Mouse (Mus musculus): ENCODE results near the gene Cdc6. TPM values are rescaled to one million over a fixed set of nuclear protein-coding genes. Genes with fewer than 3 reads are reported as not detected.

The Cdc6 gene
- polyA plus RNA-seq, 1 experiment, result 2.9 TPM

DNA sequence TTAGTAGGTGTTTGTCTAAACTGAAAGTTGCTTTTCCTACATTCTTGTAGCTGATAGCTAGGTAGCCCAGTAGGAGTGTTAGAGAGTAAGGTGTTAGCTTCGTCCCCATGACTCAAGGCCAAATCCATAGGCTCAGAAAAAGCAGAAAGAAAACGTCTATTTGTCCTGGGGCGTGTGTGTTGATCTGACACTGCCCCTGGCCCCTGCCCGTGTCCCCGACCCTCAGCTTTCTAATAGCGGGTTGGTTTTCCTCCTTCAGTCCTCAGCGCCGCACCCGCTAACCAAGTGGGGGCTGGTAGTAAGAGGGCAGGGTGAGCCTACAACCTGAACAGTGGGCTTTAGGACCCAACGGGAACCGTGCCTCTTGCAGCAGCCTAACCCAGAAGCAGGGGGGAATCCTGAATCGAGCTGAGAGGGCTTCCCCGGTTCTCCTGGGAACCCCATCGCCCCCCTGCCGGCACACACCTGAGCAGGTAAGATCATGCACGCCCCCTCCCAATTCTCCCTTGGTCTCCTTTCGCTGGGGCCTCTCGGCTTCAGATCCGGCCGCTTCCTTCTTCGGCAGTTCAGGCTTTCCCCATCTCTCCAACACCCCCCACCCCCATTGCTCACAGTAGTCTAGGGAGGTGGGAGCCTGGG is 20.0 kb downstream of the Cdc6 start, which contains the start of gene Rara:
Gene Rara (plus strand): TSS at position 381 of the 639 bp plus-strand sequence.
- TF ChIP-seq POLR2A (IDR thresholded peaks at IDR 0.05; ENCODE audit: control insufficient read depth, low read depth, low read length) (0 out of 2 replicates have a peak, but pooled peaks have one; percentile 29), CTCF (IDR thresholded peaks at IDR 0.05; ENCODE audit: control insufficient read depth, insufficient read depth, insufficient replicate concordance, low read depth, low read length) (no peak)
- no peaks in the 10 kb centered on the region for H3K27me3 ChIP-seq (ENCODE audit: control insufficient read depth, insufficient read depth, low read length)
- H3K4me3 ChIP-seq (ENCODE audit: control insufficient read depth, low read depth, low read length), result peak within 1 kb of the TSS; percentile 30
- no peaks in the 10 kb centered on the region for H3K36me3 ChIP-seq (ENCODE audit: control insufficient read depth, insufficient read depth, low read length)
- H3K4me1 ChIP-seq (ENCODE audit: control insufficient read depth, insufficient read depth, low read length), result peaks cover 28% of the 10 kb centered on the region
- peak within 1 kb of the TSS; percentile 47; the same call in 1 of the 2 replicates for H3K27ac ChIP-seq (ENCODE audit: control insufficient read depth, insufficient read depth, low read depth, low read length)

DNA sequence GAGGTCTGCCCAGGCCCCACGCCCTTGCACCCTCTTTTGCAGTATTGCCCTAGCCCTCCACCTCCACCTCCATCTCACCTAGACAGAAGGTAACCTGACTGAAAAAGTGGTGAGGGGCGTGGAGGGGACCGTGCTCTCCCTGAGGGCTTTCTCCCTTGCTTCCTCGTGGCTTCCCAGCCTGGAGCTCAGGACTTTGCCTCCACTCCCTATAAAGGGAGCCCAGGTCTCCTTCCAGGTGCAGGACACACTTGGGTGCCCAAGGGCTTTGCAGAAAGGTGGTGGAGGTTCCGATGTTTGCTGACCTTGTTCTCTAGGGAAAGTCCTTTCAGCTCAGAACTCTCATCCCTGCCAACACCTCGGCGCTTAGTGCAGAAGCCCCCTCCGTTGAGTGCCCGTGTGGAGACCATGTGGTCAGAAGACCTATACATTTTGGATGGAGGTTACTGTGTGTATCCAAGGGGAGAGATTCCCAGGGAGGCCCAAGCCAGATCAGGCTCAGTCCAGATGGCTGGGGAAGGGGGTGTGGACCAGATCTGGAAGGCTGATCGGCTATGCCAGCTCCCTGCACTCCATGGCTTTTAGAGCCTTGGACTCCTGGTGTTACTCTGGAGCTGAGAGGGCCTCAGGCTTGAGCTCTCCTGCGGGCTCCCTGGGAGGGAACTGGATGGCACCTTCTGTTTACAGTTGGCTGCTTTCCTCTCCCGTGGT is 20.7 kb downstream of the Cdc6 start:
- Histone ChIP-seq H3K4me1 (ENCODE audit: control insufficient read depth, insufficient read depth, low read length) (peaks cover 28% of the 10 kb centered on the region), H3K27ac (ENCODE audit: control insufficient read depth, insufficient read depth, low read depth, low read length) (peak overlapping the region; percentile 47; the same call in 1 of the 2 replicates), H3K27me3 (ENCODE audit: control insufficient read depth, insufficient read depth, low read length) (no peaks in the 10 kb centered on the region), H3K36me3 (ENCODE audit: control insufficient read depth, insufficient read depth, low read length) (no peaks in the 10 kb centered on the region), H3K4me3 (ENCODE audit: control insufficient read depth, low read depth, low read length) (peak overlapping the region; percentile 30)
- TF ChIP-seq POLR2A (IDR thresholded peaks at IDR 0.05; ENCODE audit: control insufficient read depth, low read depth, low read length), result no peak
- TF ChIP-seq CTCF (IDR thresholded peaks at IDR 0.05; ENCODE audit: control insufficient read depth, insufficient read depth, insufficient replicate concordance, low read depth, low read length), result no peak

DNA sequence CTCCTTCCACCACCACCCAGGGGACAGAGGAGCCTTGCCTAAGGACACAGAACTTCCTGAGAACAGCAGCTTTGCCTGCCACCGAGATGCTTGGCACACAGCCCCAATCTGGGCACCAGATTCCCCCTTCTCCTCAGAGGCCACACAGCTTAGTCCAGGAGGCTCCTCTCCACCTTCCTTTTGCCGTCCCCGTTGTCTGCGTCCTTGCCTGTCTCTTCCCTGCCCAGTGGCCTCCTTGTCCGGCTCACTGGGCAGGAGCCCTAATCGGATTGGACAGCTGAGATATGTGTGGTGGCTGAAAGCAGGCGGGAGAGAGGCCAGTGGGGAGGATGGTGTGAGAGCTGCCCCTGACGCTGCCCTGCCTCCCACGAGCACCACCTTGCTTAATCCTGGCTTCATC is 21.9 kb downstream of the Cdc6 start:
- peaks cover 28% of the 10 kb centered on the region for H3K4me1 ChIP-seq (ENCODE audit: control insufficient read depth, insufficient read depth, low read length)
- no peaks in the 10 kb centered on the region for H3K27me3 ChIP-seq (ENCODE audit: control insufficient read depth, insufficient read depth, low read length)
- H3K4me3 ChIP-seq (ENCODE audit: control insufficient read depth, low read depth, low read length), result no peak overlapping the region
- H3K27ac ChIP-seq (ENCODE audit: control insufficient read depth, insufficient read depth, low read depth, low read length), result no peak overlapping the region
- no peak for TF ChIP-seq CTCF (IDR thresholded peaks at IDR 0.05; ENCODE audit: control insufficient read depth, insufficient read depth, insufficient replicate concordance, low read depth, low read length)
- TF ChIP-seq POLR2A (IDR thresholded peaks at IDR 0.05; ENCODE audit: control insufficient read depth, low read depth, low read length), result no peak
- no peaks in the 10 kb centered on the region for H3K36me3 ChIP-seq (ENCODE audit: control insufficient read depth, insufficient read depth, low read length)

DNA sequence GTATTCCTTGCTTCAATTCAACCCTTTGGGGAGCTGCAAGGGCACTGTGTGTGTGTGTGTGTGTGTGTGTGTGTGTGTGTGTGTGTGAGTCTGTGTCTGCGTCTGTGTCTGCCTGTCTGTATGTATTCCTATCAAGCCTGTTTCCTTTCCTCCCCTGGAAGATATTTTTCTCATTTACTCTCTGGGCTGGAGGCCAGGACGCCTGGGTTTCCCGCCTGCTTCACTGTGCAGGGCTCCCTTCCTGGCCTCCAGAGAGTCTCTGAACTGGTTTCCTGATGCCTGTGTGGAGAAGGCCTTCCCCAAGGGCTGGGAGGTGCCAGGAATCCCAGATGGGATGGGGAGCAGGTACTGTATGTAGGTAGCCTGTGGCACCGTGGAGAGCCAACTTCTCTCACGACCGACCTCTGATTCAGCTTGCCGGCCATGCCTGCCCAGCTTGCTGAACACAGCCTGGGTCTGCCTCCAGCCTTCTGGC is 22.6 kb downstream of the Cdc6 start:
- H3K4me3 ChIP-seq (ENCODE audit: control insufficient read depth, low read depth, low read length), result no peak overlapping the region
- H3K4me1 ChIP-seq (ENCODE audit: control insufficient read depth, insufficient read depth, low read length), result peaks cover 23% of the 10 kb centered on the region
- no peak for TF ChIP-seq CTCF (IDR thresholded peaks at IDR 0.05; ENCODE audit: control insufficient read depth, insufficient read depth, insufficient replicate concordance, low read depth, low read length)
- no peak for TF ChIP-seq POLR2A (IDR thresholded peaks at IDR 0.05; ENCODE audit: control insufficient read depth, low read depth, low read length)

DNA sequence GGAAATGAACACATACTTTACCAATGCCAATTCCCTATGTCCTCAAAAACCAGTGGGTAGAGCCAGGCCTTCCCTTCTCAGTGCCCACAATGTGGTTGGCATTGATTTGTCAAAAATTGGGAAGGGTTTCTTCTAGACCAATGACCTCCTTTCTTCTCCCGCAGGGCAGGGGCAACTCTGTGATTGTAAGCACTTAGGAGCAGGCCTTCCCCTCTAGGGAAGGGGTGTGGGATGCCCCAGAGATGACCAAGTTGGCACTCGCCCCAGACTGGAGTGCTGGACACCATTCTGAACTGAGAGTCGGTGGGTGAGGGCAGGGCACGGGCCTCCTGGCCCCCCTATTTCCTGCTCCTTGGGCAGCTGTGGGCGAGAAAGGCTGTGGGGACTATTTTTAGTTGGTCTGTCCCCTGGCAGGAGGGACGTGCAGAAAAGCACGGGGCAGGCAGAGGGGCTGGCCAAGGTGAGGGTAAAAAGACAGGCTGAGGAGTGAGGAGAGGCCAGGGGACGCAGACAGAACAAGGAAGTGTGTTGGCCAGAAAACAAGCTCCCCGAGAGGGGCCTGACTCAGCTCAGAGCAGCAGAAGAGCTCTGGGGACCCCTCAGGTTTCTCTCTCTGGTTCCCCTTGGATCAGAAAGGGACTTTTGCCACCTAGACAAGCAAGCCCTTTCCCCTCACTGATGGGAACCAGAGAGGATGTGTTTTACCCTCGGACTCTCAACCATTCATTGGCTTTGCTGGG is 23.3 kb downstream of the Cdc6 start:
- Histone ChIP-seq H3K4me1 (ENCODE audit: control insufficient read depth, insufficient read depth, low read length) (peaks cover 18% of the 10 kb centered on the region), H3K27ac (ENCODE audit: control insufficient read depth, insufficient read depth, low read depth, low read length) (no peak overlapping the region), H3K27me3 (ENCODE audit: control insufficient read depth, insufficient read depth, low read length) (no peaks in the 10 kb centered on the region), H3K4me3 (ENCODE audit: control insufficient read depth, low read depth, low read length) (no peak overlapping the region), H3K36me3 (ENCODE audit: control insufficient read depth, insufficient read depth, low read length) (no peaks in the 10 kb centered on the region)
- no peak for TF ChIP-seq CTCF (IDR thresholded peaks at IDR 0.05; ENCODE audit: control insufficient read depth, insufficient read depth, insufficient replicate concordance, low read depth, low read length)
- no peak for TF ChIP-seq POLR2A (IDR thresholded peaks at IDR 0.05; ENCODE audit: control insufficient read depth, low read depth, low read length)

More for the DNA sequence above, 22.6 kb downstream of the Cdc6 start:
- H3K27ac ChIP-seq (ENCODE audit: control insufficient read depth, insufficient read depth, low read depth, low read length), result no peak overlapping the region
- no peaks in the 10 kb centered on the region for H3K27me3 ChIP-seq (ENCODE audit: control insufficient read depth, insufficient read depth, low read length)
- no peaks in the 10 kb centered on the region for H3K36me3 ChIP-seq (ENCODE audit: control insufficient read depth, insufficient read depth, low read length)

DNA sequence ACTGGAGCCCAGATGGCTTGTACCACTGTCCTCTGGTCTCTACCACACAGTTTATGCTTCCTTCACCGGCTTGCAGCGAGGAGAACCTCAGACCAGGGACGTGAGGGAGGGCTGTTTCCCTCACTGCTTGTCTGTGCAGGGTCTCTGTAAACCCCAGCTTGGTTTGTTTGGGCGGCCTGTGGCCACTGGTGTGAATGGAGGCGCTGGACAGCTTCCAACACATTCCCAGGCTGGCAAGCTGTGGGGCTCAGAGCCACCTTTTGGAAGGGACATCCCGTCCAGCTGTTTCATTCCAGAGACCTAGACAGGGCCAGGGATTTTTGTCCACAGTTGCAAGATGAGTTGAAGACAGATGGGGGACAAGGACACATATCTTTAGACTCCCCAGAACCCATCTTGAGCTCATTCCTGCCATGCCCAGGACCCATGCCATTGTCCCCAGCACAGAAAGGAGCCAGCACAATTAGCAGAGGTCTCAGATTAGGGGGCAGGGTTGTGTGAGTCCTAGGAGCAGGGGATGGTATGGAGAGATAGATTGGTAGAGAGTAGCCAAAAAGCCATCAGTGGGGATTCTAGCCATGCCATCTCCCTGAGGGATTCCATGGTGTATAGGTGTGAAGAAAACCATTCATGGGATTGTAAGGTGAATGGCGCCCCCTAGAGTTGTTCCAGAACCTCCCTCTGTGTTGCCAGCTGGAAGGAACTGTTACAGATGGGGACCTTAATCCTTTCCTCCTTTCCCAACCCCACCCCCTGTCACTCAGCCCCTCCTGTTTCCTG is 24.1 kb downstream of the Cdc6 start:
- Histone ChIP-seq H3K36me3 (ENCODE audit: control insufficient read depth, insufficient read depth, low read length) (no peaks in the 10 kb centered on the region), H3K27me3 (ENCODE audit: control insufficient read depth, insufficient read depth, low read length) (no peaks in the 10 kb centered on the region), H3K4me1 (ENCODE audit: control insufficient read depth, insufficient read depth, low read length) (peaks cover 20% of the 10 kb centered on the region), H3K27ac (ENCODE audit: control insufficient read depth, insufficient read depth, low read depth, low read length) (no peak overlapping the region), H3K4me3 (ENCODE audit: control insufficient read depth, low read depth, low read length) (no peak overlapping the region)
- no peak for TF ChIP-seq CTCF (IDR thresholded peaks at IDR 0.05; ENCODE audit: control insufficient read depth, insufficient read depth, insufficient replicate concordance, low read depth, low read length)

Measured in testis, adult 2 months (tissue).